Mouse (Mus musculus) lung, adult 2 months (tissue): ENCODE data around the gene Isca1.

Experiments
- CTCF ChIP-seq: fragments of 200-500 bp; IDR thresholded peaks from 2 replicates; pipeline ENCODE4 v1.5.1; 2011; ENCODE audit warnings: mild to moderate bottlenecking, low read length, control low read depth; ENCODE audit not compliant: insufficient read depth
- POLR2A ChIP-seq: fragments of 200-500 bp; IDR thresholded peaks from 2 replicates; pipeline ENCODE4 v1.6.1; 2011; ENCODE audit warnings: low read depth, mild to moderate bottlenecking, control low read depth, low read length, borderline replicate concordance; ENCODE audit errors: extremely low read depth

DNA sequence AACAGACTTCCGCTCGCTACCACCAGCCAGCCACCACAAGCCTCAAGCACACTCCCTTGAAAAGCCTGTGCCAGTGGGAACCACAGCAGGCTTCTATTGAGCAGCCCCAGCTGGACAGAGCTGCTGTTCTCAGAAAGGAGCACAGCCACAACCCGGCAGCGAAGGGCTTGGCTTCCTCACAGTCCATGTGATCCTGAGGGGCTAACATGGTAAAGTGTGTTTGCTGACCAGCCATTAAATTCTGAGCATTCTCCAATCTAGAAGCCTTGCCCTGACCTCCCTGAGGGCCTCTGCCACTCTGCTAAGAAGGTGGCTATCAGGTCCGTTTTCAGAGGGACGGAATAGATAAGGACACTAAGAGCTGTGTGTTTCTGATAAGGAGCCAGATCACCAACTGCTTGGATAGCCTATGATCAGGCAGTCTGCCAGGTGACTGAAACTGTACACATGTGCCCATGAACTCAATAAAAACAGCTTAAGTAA lies 44.5 kb upstream of the Isca1 start:
- TF ChIP-seq POLR2A: no peak
- no peak for TF ChIP-seq CTCF
